Mouse (Mus musculus) heart, embryonic 12.5 days (tissue): ENCODE measurements at regions not wholly inside any gene's neighbourhood (a gene's known extent, or its start where the extent isn't known, plus 50 kb on each side); places are given as distances from the start of the nearest gene placed in this dataset.

Experiments used
- ATAC-seq: fragments of 200-750 bp; cut with Nextera tagmentation; 2 replicates; pipeline ENCODE4 v1.8.0; 2017; ENCODE audit warnings: moderate TSS enrichment, moderate library complexity; ENCODE audit not compliant: insufficient number of reproducible peaks, low FRiP score
- H3K27ac ChIP-seq: fragments of 300-500 bp; sonication (generic); 2 replicates; pipeline ENCODE4 v1.5.1; 2016; ENCODE audit warnings: mild to moderate bottlenecking, moderate library complexity; ENCODE audit not compliant: poor library complexity, severe bottlenecking
- H3K27me3 ChIP-seq: fragments of 300-500 bp; sonication (generic); replicated peaks from 2 replicates; pipeline ENCODE4 v1.6.1; 2016; ENCODE audit warnings: mild to moderate bottlenecking, moderate library complexity
- H3K36me3 ChIP-seq: fragments of 300-500 bp; sonication (generic); 2 replicates; pipeline ENCODE4 v1.6.1; 2016; ENCODE audit warnings: mild to moderate bottlenecking, moderate library complexity
- H3K4me1 ChIP-seq: fragments of 300-500 bp; sonication (generic); replicated peaks from 2 replicates; pipeline ENCODE4 v1.6.1; 2016; ENCODE audit warnings: mild to moderate bottlenecking
- H3K4me2 ChIP-seq: fragments of 300-500 bp; sonication (generic); 2 replicates; pipeline ENCODE4 v1.6.1; 2016; ENCODE audit warnings: mild to moderate bottlenecking, moderate library complexity
- H3K4me3 ChIP-seq: fragments of 300-500 bp; sonication (generic); 2 replicates; pipeline ENCODE4 v1.5.1; 2016; ENCODE audit warnings: mild to moderate bottlenecking
- H3K9ac ChIP-seq: fragments of 300-500 bp; sonication (generic); 2 replicates; pipeline ENCODE4 v1.6.1; 2016; ENCODE audit warnings: mild to moderate bottlenecking, moderate library complexity
- H3K9me3 ChIP-seq: fragments of 300-500 bp; sonication (generic); replicated peaks from 2 replicates; pipeline ENCODE4 v1.6.1; 2016; ENCODE audit warnings: mild to moderate bottlenecking, moderate library complexity
- WGBS: fragments of 180-500 bp; shearing (Covaris S2); methylation state at CpG from one replicate; pipeline ENCODE4 v1.1.7; 2016; 5-methylcytosine and 5-hydroxymethylcytosine counted together

GRCm38 (mm10) chr8:91907178-91907577 lies 105.3 kb upstream of the Irx3 start:
- peaks cover 15% of the 10 kb centered on the region; the same call in 1 of the 2 replicates for H3K27me3 ChIP-seq
- H3K4me2 ChIP-seq, result no peak overlapping the region
- H3K27ac ChIP-seq, result no peak overlapping the region
- H3K4me1 ChIP-seq, result peaks cover 15% of the 10 kb centered on the region
- H3K4me3 ChIP-seq, result no peak overlapping the region
- 87% methylated on average over 8 of the region's 8 CpGs for WGBS
- ATAC-seq, result no peak
- H3K9me3 ChIP-seq, result no peaks in the 10 kb centered on the region
- no peaks in the 10 kb centered on the region for H3K36me3 ChIP-seq
- H3K9ac ChIP-seq, result no peak overlapping the region

GRCm38 (mm10) chr8:91901525-91902281 lies 99.8 kb upstream of the Irx3 start:
- ATAC-seq, result no peak
- no peak overlapping the region for H3K27ac ChIP-seq

DNA sequence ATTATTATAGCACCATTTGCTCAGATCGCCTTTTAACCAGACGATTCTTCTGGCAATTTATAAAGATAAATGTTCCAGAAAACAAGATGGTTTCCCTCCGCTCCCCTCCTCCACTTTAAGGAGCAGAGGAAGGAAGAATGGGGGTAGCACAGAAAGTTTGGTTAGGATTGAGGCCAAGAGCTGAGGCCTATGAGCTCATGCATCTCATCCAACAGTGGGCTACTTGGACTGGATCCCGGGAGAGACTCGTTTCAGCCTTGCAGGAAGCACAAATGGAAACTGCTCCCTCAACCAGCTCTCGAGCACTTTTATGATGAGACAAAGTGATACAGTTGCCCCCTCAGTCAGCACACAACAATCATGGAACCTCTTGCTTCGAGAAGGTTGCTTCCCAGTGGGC lies 97.9 kb upstream of the Irx3 start:
- H3K9me3 ChIP-seq, result no peaks in the 10 kb centered on the region
- H3K4me1 ChIP-seq, result peaks cover 14% of the 10 kb centered on the region; the same call in 1 of the 2 replicates
- 56% methylated on average over 7 of the region's 7 CpGs for WGBS
- peaks cover 8% of the 10 kb centered on the region; the same call in 1 of the 2 replicates for H3K27me3 ChIP-seq
- ATAC-seq, result peak; percentile 64; the same call in 1 of the 2 replicates
- no peak overlapping the region for H3K4me3 ChIP-seq
- no peak overlapping the region for H3K4me2 ChIP-seq
- H3K36me3 ChIP-seq, result no peaks in the 10 kb centered on the region
- H3K27ac ChIP-seq, result peak overlapping the region; percentile 39; the same call in 1 of the 2 replicates
- H3K9ac ChIP-seq, result no peak overlapping the region

More at GRCm38 (mm10) chr8:91901525-91902281, 99.8 kb upstream of the Irx3 start:
- H3K9ac ChIP-seq, result no peak overlapping the region
- WGBS, result 68% methylated on average over 10 of the region's 10 CpGs
- H3K27me3 ChIP-seq, result peaks cover 8% of the 10 kb centered on the region; the same call in 1 of the 2 replicates
- peaks cover 14% of the 10 kb centered on the region; the same call in 1 of the 2 replicates for H3K4me1 ChIP-seq
- H3K4me2 ChIP-seq, result no peak overlapping the region
- no peaks in the 10 kb centered on the region for H3K36me3 ChIP-seq
- no peaks in the 10 kb centered on the region for H3K9me3 ChIP-seq
- no peak overlapping the region for H3K4me3 ChIP-seq

GRCm38 (mm10) chr8:91897381-91897780 lies 95.5 kb upstream of the Irx3 start:
- Histone ChIP-seq H3K4me1 (peaks cover 14% of the 10 kb centered on the region; the same call in 1 of the 2 replicates), H3K9ac (no peak overlapping the region), H3K36me3 (no peaks in the 10 kb centered on the region), H3K27ac (no peak overlapping the region), H3K4me3 (no peak overlapping the region), H3K27me3 (peaks cover 17% of the 10 kb centered on the region; the same call in 1 of the 2 replicates), H3K9me3 (no peaks in the 10 kb centered on the region), H3K4me2 (no peak overlapping the region)
- 48% methylated on average over 7 of the region's 7 CpGs for WGBS
- ATAC-seq, result no peak

GRCm38 (mm10) chr8:91895987-91896386 lies 94.1 kb upstream of the Irx3 start:
- ATAC-seq, result no peak
- Histone ChIP-seq H3K36me3 (no peaks in the 10 kb centered on the region), H3K4me1 (peaks cover 5% of the 10 kb centered on the region; the same call in 1 of the 2 replicates), H3K9ac (no peak overlapping the region), H3K27me3 (peaks cover 23% of the 10 kb centered on the region; the same call in 1 of the 2 replicates), H3K9me3 (no peaks in the 10 kb centered on the region), H3K27ac (no peak overlapping the region), H3K4me2 (no peak overlapping the region), H3K4me3 (no peak overlapping the region)
- WGBS, result 74% methylated on average over 6 of the region's 6 CpGs

DNA sequence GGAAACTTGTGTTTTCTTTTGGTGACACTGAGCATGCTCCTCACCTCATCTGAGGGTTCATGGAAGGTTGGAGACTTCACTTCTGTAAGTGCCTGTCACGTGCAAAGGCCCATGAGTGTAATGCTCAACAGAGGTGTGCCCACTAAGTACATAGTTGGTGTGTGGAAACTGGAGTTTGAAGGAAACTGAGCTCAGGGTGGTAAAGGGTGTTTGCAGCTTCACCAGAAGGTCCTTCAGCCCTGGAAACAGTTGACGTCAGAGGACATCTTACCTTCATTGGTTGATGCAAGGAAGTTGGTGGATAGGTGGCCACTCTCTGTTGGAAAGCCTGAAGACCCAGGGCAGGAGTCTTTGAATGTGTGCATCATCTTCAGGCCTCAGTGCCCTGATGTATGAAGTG lies 83.0 kb upstream of the Irx3 start:
- Histone ChIP-seq H3K9ac (no peak overlapping the region), H3K36me3 (no peaks in the 10 kb centered on the region), H3K4me2 (no peak overlapping the region), H3K4me1 (no peaks in the 10 kb centered on the region), H3K9me3 (no peaks in the 10 kb centered on the region; the same call in 1 of the 2 replicates), H3K27me3 (peaks cover 14% of the 10 kb centered on the region), H3K27ac (no peak overlapping the region), H3K4me3 (no peak overlapping the region)
- ATAC-seq, result no peak
- 69% methylated on average over 2 of the region's 2 CpGs for WGBS

DNA sequence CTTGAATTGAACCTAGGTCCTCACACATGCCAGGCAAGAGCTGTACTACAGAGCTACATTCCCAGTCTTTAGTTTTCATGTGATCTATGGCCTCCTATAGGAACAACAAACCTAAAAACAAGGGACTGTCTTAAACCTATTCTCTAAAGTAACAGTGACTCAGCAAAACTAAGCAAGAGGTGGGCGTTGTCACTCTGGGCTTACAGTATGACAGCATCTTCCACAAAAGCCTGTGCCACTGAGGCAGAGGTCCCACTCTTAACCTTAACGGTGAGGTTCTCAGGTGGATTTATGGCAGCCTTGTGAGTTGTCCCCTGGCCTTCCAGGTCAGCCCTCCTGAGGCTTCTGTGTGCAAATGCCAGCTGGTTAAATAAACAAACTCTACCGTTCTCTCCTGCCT lies 82.5 kb upstream of the Irx3 start:
- WGBS, result 59% methylated on average over 3 of the region's 3 CpGs
- Histone ChIP-seq H3K9me3 (no peaks in the 10 kb centered on the region; the same call in 1 of the 2 replicates), H3K4me3 (no peak overlapping the region), H3K9ac (no peak overlapping the region), H3K4me2 (no peak overlapping the region), H3K27ac (no peak overlapping the region), H3K36me3 (no peaks in the 10 kb centered on the region), H3K27me3 (peaks cover 19% of the 10 kb centered on the region), H3K4me1 (no peaks in the 10 kb centered on the region)
- no peak for ATAC-seq

- 58% methylated on average over 4 of the region's 4 CpGs for WGBS
- Histone ChIP-seq H3K4me1 (no peaks in the 10 kb centered on the region), H3K4me3 (no peak overlapping the region), H3K9ac (no peak overlapping the region), H3K4me2 (no peak overlapping the region), H3K27ac (no peak overlapping the region), H3K27me3 (peaks cover 27% of the 10 kb centered on the region), H3K36me3 (no peaks in the 10 kb centered on the region), H3K9me3 (no peaks in the 10 kb centered on the region)
- ATAC-seq, result no peak
Observed at GRCm38 (mm10) chr8:91883012-91883411, 81.1 kb upstream of the Irx3 start.

DNA sequence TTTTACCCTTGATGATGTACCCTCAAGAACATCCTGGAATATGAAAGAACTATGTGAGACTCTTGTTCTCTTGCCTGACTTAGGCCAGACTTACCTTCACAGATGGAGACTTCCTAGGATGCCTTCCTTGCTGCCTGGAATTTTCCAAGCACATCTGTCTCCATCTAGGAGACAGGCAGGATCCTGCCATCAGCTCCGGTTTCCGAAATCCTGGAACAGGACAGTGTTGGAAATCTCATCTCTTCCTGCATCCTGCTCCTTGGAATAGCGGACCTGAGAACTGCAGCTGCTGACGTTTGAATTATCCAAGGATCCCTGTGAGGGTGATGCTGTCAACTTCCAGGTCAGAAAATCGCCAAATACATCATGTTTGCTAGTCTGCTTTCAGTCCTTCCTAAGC lies 77.0 kb upstream of the Irx3 start:
- Histone ChIP-seq H3K4me2 (no peak overlapping the region), H3K27ac (no peak overlapping the region), H3K36me3 (no peaks in the 10 kb centered on the region), H3K4me1 (no peaks in the 10 kb centered on the region), H3K27me3 (peaks cover 62% of the 10 kb centered on the region), H3K9ac (no peak overlapping the region), H3K9me3 (no peaks in the 10 kb centered on the region), H3K4me3 (no peak overlapping the region)
- no peak for ATAC-seq
- 73% methylated on average over 5 of the region's 5 CpGs for WGBS

DNA sequence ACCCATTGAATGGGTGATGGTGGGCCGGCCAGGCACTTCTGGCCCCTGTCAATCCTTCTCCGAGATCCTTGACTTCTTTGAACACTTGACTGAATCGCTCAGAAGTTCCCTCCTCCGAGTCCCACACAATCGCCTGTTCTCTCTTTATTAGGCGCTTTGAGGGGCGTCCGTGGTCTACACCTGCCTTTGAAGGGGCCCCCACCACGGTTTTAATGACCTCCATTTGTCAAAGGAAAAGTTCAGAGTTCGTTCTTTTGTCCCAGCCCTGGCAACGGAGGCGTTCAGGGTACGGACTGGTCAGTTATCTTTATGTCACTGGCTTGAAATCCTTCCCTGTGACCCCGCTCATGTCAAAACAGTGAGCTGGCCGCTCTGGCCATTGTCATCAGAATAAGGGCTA lies 74.3 kb upstream of the Irx3 start:
- H3K27me3 ChIP-seq, result peaks cover 54% of the 10 kb centered on the region
- no peak for ATAC-seq
- peaks cover 12% of the 10 kb centered on the region for H3K4me1 ChIP-seq
- no peaks in the 10 kb centered on the region for H3K9me3 ChIP-seq
- H3K36me3 ChIP-seq, result no peaks in the 10 kb centered on the region
- WGBS, result 64% methylated on average over 15 of the region's 15 CpGs
- no peak overlapping the region for H3K9ac ChIP-seq
- no peak overlapping the region for H3K27ac ChIP-seq
- H3K4me3 ChIP-seq, result no peak overlapping the region
- H3K4me2 ChIP-seq, result no peak overlapping the region

DNA sequence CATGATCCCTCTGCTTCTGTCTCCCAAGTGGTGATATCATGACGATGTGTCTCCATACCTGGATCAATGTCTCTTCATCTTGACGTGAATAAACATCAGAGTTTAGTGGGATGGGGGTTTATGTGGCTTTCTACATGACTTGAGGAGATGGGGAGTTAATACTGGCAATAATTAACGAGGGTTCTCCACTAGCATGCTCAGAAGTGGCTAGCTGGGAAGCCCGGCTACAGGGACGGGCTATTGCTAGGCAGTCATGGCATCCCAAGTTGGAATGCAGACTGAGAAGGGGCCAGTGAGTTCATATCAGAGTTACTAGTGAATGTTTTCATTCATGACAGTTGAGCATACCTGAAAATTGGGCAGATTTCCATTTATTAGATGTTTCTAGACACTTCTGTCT lies 71.4 kb upstream of the Irx3 start:
- 62% methylated on average over 5 of the region's 5 CpGs for WGBS
- Histone ChIP-seq H3K27me3 (peaks cover 55% of the 10 kb centered on the region), H3K4me2 (peak overlapping the region; percentile 65; the same call in 1 of the 2 replicates), H3K9me3 (no peaks in the 10 kb centered on the region), H3K27ac (peak overlapping the region; percentile 29; the same call in 1 of the 2 replicates), H3K4me3 (no peak overlapping the region), H3K9ac (no peak overlapping the region), H3K4me1 (peaks cover 12% of the 10 kb centered on the region), H3K36me3 (no peaks in the 10 kb centered on the region)
- ATAC-seq, result no peak
